Mouse (Mus musculus) subcutaneous adipose tissue, adult 2 months (tissue): ENCODE data around the gene Tpcn1. TPM values are rescaled to one million over a fixed set of nuclear protein-coding genes. Genes with fewer than 3 reads are reported as not detected.

Experiments used
- polyA plus RNA-seq: library from polyadenylated mRNA; depleted of rRNA; stranded (reverse); fragments of >200 nt; gene quantifications from 2 replicates; pipeline ENCODE4 v1.2.3, GENCODE M21; 2012; ENCODE audit warnings: low replicate concordance; rRNA removed

Tpcn1 gene
- 64.4 and 96.3 TPM in 2 replicates for polyA plus RNA-seq

DNA sequence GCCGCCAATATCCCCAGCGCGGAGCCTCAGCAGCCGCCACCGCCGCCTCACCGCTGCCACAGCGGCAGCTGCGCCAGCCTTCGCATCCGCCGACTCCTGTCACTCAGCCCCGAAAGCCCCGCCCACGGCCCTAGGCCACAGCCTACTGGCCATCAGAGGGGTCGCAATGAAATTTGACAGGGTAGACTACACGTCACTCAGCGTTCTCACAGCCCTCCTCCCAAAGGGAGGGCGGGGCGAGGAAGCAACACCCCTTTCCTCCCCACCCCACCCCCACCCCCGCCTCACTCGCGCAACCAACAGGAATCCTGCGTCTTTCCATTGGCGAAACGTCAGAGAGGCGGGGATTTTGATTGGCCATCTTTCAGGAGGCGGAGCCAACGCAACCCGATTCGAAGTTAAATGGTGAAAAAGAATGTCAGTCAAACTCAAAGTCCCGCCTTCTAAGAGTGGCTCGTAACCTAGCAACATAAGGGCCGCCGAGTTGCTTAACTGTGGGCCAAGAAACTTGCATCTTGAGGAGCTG lies at the start of gene Tpcn1, which contains the start of gene Iqcd:
Gene Tpcn1, minus strand, starts transcription at position 105 of the 526 bp plus-strand sequence.
Gene Iqcd, plus strand, starts transcription at position 448 of the 526 bp plus-strand sequence.

DNA sequence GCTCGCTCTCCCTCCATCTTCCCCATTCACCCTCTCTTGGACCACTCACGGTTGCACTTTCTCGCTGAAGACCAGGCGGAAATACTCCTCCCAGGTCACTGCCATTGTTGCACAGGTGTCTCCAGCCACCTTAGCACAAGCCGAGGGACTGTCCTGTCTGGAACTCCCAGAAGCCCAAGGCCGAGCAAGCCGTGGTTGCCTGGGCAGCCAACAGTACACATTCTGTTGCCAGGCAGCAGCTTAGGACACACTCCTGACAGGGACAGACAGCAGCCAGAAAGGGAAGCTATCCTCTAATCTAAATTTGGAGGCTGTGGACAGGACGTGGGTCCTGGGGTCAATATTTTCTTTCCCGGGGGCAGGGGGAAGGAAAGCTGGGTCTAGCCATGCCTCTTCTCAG lies 45.7 kb upstream of the Tpcn1 start, which contains the start of gene Cfap73:
Gene Cfap73, minus strand, starts transcription at position 105 of the 400 bp plus-strand sequence.

DNA sequence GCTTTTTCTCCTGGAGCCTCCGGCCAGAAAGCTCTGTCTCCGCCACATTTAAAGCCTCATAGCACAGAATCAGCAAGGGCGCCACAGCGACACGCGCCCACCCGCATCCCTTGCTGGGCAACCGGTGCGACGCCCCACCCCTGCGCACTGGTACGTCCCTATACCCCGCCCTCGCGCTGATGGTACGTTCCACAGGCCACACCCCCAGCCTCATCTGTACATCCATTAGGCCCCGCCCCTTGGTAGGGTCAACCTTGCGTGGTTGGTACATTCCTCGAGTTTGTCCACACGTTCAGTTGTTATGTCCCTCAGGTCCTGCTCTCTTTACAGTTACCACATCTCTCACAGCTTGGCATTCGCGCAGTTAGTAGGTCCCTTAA lies 24.0 kb upstream of the Tpcn1 start, which contains the start of the genes Rita1 and Ddx54:
Gene Rita1, minus strand, starts transcription at position 148 of the 380 bp plus-strand sequence.
Gene Ddx54, plus strand, starts transcription at position 298 of the 380 bp plus-strand sequence.

DNA sequence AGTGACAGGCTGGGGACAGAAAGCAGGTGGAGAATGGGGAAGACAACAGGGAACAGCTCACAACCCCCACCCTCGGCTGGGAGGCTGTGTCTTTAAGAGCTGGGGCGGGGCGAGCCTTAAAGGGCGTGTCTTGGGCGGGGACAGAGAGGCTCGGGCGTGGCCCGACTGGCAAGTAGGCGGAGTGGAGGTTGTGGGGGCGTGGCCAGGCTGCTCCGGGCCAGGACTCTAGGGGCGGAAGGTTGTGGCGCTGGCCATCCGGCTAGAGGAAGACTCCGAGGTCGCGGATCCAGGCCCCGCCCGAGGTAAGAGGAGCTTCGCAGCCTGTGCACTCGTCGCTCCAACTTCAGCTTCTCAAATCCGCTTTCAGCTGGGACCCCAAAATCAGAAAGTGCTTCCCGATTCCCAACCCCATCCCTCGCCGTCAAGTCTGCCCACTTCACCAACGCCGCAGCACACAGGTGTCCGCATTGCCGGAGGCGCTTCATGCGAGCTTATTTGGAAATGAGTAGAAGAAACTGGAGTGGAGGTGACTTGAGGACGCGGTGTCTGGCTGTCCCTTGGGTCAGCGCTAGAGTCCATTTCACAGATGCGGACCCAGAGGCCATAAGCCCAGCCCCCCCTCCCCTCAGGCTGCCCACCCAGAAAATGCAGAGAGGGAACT lies 77.4 kb downstream of the Tpcn1 start, which contains the start of gene Slc8b1:
Gene Slc8b1, plus strand, starts transcription at position 187 of the 661 bp plus-strand sequence.

DNA sequence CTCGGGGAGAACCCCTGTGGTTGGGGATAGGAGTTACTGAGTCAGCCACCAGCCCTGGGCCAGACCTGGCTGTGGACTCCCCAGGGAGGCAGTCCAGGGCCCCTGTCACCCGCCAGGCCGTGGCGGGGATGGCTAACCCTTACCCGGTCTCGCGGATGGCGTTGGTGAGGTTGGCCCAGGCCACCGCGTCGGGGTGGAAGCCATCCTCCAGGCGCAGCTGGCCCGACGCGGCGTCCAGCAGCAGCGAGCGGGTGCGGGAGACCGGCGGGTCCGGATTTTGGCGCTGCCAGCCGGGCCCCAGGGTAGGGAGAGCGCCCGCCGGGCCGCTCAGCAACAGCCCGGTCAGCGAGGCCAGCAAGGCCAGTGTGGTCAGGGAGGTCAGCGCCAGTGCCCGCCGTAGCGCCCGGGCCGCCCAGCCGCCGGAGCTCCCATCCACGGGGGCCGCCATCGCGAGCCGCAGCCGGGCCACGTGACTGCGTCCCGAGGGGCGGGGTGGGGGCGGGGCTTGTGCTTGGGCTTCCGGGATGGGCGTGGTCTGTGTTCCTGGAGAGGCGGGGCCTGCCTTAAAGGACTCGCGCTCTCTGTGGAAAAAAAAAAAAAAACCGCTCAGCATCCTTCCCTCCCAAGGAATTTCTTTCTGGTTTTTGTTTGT lies 85.2 kb downstream of the Tpcn1 start, which contains the start of gene Plbd2:
Gene Plbd2, minus strand, starts transcription at position 482 of the 652 bp plus-strand sequence.

Other genes with a start within 250 kb of the Tpcn1 start
- gene Lhx5, start 157.0 kb downstream of the Tpcn1 start, polyA plus RNA-seq: not detected in 2 replicates
- gene Sdsl, start 115.9 kb downstream of the Tpcn1 start, polyA plus RNA-seq: 12.0 and 23.3 TPM in 2 replicates
- 0.10 TPM in 1 of 2 replicates, not detected in the other for gene Sds, start 112.1 kb downstream of the Tpcn1 start, polyA plus RNA-seq
- 60.6 and 76.9 TPM in 2 replicates for gene Plbd2, start 85.0 kb downstream of the Tpcn1 start, polyA plus RNA-seq
- gene Slc8b1, start 77.5 kb downstream of the Tpcn1 start, polyA plus RNA-seq: 37.8 and 62.3 TPM in 2 replicates
- gene Iqcd, start 343 bp upstream of the Tpcn1 start, polyA plus RNA-seq: 0.36 and 0.73 TPM in 2 replicates
- gene Rita1, start 23.9 kb upstream of the Tpcn1 start, polyA plus RNA-seq: 15.9 and 20.1 TPM in 2 replicates
- 31.6 and 48.5 TPM in 2 replicates for gene Ddx54, start 24.1 kb upstream of the Tpcn1 start, polyA plus RNA-seq
- not detected in 2 replicates for gene Cfap73, start 45.6 kb upstream of the Tpcn1 start, polyA plus RNA-seq
- 0.24 and 1.5 TPM in 2 replicates for gene Rasal1, start 60.1 kb upstream of the Tpcn1 start, polyA plus RNA-seq
- gene Dtx1, start 123.3 kb upstream of the Tpcn1 start, polyA plus RNA-seq: 1.6 and 29.4 TPM in 2 replicates
- gene Oas2, start 161.2 kb upstream of the Tpcn1 start, polyA plus RNA-seq: 22.9 and 34.5 TPM in 2 replicates
- gene Oas3, start 189.0 kb upstream of the Tpcn1 start, polyA plus RNA-seq: 1.0 and 7.0 TPM in 2 replicates
- gene Oas1e, start 206.9 kb upstream of the Tpcn1 start, polyA plus RNA-seq: 0.06 TPM in 1 of 2 replicates, not detected in the other
- 2.9 and 3.2 TPM in 2 replicates for gene Oas1c, start 223.8 kb upstream of the Tpcn1 start, polyA plus RNA-seq